Mouse (Mus musculus) frontal cortex, postnatal 25 days (tissue): ENCODE measurements around the gene Gm867.

Experiments
- DNase-seq, 2 experiments: peaks; one replicate each; pipeline ENCODE4 v3.0.0; 2022; ENCODE audit warnings: low spot score in 2 of 2

The Gm867 gene

DNA sequence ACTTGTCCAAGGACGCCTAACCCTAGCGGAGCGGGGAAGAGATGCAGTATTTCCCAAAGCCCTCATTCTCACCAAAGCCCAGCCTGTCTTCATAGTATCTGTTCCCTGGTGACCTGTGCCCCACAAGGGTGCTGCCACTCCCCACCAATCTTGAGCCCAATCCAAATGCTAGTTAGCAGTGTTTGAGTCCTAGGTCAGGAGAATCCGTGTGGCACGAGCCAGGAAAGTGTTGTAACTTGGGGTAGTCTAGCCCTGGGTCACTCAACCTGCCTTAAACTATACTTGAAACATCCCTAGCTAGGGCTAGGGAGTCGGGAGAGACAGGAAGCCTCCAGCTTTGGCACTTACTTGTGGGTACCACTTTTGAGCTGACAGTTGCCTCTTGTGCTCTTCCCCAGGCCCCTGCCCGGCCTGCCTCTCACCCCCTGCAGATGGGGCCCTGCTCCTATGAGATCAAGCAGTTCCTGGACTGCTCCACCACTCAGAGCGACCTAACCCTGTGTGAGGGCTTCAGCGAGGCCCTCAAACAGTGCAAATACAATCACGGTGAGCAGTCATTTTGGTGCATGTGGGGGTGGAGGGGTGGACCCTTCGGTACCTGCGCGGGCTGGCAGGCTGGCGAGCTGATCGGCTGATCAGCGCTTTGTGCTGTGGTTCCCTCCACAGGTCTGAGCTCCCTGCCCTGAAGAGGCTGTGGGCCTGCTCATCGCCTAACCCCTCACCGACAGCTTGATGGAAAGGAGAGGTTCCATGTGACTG, 3.4 kb downstream of the Gm867 start:
- DNase-seq, result no peak

DNA sequence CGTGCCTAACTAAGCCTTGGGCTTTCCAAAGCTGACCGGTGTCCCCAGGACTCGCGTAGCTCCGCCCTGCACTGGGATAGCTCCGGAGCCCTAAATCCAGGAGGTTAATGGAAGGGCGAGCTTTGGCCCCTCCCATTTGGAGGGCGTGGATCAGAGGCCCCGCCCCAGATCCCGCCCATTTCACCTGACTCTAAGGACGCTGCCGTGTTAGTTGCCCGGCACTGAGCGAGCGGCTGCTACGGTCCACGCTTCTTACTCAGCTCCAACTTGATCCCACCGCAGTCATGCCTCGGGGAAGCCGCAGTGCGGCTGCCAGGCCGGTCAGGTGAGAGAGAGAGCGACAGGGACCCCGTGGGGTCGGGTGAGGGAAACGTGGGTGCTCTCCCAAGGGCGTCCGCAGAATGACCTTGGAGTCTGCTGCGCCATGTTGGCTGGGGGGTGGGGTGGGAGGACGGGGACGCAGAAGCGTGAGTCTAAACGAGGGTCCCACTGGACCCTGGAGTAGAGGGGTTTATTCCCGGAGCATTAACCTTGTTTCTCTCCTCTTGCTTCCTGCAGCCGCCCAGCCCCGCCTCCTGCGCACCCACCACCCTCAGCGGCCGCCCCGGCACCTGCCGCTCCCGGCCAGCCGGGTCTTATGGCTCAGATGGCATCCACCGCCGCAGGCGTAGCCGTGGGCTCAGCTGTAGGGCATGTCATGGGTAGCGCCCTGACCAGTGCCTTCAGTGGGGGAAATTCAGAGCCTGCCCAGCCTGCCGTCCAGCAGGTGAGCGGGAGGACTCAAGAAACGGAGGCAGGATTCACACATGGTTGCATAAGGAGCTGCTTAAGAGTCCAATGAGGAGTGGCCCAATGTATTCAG, 4.6 kb downstream of the Gm867 start, which contains the start of gene Mmp11:
Mmp11 (minus strand) TSS at position 817 of the 862 bp plus-strand sequence.
- DNase-seq, result peak; percentile 55 to 62

DNA sequence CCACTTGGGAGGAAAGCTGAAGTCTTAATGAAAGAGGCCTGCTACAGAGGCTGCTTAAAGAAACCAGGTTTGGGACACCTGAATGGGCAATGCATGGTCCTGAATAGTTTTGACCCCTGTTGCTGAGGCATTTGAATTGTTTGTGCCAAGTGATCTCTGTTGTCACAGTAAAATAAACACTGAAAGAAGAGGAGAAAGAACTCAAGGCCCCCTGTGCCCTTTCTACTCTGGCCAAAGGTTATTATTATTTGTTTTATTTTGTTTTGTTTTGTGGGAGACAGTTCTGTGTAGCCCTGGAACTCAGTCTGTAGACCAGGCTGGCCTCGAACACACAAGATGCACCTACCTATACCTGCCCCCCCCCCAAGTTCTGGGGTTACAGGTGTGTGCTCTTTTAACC, 5.5 kb downstream of the Gm867 start:
- DNase-seq, result no peak

DNA sequence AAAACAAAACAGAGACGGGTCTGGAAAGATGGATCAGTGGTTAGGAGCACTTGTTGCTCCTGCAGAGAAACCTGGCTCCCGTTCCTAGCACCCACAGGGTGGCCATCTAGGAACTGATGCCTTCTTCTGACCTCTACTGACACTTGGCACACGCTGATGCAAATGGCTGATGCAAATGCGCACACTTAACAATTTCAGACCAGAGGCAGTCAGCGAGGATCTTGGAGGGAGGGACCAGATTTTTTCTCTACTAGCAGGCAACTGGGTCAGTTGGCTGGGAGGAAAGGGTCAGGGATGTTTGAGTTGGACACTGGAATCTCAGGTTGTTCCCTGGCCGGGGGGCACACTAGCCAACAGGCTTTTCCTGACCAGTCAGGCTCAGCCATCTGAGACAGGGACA, 7.6 kb downstream of the Gm867 start, which contains the start of gene Chchd10:
Chchd10 (plus strand) TSS at position 240 of the 400 bp plus-strand sequence.
- no peak for DNase-seq

DNA sequence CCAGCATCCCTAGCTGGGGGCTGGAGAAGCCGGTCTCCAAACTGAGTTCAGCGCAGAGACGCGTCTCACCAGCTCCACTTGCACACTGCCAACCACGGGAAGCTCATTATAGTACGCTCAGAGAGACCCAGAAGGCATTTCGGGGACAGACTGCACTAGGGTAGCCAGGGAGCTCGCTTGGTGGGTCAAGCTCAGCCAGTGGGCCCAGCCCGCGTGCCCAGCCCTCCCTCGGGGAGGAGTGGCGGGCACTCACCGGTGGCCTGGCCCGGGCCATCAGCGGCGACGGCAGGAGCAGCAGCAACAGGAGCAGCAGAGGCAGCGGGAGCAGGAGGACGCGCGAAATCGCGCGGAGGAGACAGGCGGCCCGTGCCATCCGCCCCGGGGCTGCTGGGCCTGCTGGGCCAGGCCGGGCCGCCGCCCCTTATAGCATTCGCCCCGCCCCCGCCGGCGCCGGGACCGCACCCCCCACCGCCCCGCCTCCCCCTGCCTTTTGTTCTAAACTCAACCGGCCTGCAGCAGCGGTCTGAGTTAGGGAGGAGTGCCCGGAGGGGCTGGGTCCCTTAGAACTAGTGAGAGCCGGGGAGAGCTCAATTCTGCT, 8.3 kb downstream of the Gm867 start:
- DNase-seq, result no peak

DNA sequence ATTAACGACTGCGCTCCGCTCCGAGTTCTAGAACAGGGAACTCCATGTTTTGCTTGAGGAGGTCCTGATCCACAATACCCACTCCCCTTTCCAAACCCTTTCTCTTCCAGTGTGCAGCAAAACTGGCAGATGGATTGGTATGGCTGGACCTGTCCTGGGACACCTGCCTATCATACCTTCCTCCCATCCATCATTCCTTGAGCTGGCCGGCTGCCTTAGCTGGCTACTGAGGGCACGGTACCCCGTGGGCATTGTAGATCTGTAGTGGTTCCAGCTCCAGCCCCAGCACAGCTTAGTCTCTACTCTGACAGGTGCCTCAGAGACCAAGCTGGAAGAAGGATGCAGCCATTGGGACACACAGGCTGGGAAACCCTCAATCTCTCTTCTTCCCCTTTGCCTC, 9.2 kb downstream of the Gm867 start:
- DNase-seq, result no peak

DNA sequence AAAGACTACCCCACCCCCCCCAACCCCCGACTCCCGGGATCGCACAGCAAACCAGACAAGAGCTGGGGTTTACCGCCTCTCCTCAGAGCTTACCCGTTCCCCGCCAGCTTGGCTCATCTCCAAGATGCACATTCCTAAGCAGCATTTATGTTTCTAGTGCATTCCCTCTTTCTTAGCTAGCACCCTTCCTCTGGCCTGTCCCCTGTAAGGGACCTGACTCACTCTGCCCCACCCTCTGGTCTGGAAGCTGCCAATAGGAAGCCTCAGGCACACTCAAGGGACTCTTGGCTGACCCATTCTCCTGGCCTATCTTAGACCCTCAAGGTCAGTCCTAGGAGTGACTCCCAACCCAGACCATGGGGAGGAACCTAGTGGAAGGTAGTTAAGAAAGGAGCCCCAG, 10.2 kb downstream of the Gm867 start:
- DNase-seq, result no peak

DNA sequence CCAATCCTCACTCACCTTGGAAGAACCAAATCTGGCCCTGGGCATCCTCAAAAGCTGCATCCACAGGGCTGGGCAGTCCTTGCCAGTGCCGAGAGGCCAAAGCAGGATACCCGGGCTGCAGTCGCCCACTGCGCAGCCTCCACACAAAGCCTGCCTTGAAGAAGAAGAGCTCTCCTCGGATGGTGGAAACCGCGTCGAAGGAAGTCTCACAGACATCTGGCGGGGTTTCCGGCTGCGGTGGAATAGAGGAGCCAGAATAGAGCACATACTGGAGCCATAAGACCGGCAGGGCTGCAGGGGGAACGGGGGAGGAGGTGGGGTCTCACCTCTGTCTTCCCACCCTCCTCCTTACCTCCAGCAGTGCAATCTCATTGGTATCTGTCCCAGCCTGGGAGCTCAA, 14.1 kb downstream of the Gm867 start:
- DNase-seq, result no peak

DNA sequence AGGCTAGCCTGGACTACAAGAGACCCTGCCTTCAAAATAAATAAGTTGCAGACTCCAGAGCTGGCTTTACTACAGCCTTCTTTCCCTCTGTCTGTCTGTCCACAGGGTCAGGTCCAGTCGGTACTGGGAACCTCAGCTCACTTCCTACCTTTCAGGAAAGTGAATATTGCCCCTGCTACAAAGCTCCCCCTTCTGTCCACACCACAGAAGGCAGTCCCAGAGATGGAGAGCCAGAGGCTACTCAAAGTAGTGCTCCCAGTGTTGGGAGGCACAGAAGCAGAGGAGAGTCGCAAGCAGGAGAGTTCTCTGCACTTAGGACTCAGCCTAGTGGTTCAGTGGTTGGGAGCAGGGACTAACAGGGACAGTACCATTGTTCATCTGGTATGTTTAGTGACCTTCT, 16.1 kb downstream of the Gm867 start:
- no peak for DNase-seq

DNA sequence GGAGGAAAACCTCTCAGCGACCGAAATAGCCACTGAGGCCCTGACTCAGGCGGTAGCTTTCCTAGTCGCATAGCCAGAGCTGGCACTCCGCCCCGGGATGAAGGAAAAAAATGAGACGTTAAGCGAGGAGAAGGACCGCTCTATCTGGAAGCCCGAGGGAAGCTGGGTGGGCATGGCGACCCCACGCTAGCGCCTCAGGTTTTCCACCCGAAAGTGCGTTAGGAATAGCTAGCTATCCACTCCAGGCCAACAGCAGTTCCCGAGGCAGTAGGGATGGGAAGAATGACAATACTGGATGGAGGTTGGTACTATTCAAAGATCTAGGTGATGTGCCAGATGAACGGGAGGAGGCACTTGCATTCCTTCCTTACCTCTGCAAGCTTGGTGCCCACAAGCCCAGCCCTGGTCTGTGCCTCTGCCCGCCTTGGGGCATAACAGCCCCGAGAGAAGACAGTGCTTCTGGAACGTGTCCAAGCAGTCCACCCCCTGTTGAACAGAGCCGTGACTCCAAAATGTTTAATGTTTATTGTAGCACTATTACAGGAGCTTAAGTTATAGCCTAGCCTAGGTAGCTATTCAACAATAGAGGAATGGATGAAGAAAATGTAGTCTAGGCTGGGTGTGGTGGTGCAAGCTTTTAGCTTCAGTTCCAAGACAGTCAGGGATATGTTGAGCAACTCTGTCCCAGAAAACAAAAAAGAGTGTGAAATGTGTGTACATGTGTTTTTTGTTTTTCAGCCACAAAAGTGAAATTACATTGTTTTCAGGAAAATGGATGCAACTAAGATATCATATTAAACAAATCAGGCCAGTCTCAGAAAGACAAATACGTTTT, 18.5 kb downstream of the Gm867 start:
- no peak for DNase-seq

DNA sequence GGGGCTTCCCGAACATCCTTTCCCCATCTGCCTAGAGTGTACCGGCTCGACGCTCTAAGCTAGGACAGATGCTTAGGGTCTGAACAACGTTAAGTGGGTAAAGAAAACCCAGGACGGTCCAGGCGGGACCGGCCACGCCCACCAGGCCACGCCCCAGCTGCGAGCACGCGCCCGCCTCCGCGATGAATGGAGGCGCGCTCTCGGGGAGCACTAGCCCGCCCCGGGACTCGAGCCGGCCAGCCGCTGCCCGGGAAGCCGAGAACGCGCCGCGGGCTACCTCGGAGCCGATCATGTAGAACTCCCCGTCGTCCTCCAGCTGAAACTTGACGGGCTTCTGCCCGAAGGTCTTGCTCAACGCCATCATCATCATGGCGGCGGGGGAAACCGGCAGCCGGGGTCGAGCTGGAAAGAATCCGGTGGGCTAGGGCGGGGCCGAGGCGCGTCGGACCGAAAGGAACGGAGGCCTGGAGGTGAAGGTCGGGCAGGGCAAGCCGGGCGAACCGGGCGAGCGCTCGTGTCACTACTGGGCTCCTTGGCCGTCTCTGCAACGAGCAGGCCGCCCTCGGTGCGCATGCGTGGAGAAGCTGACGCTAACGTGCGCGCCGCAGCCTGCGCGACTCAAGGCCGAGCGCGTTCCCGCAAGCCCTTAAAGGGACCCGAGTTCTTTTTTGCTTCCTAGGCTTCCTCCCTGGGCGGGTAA, 19.3 kb downstream of the Gm867 start, which contains the start of gene Smarcb1:
Smarcb1 (minus strand) TSS at position 592 of the 700 bp plus-strand sequence.
- peak; percentile 90 to 94 for DNase-seq

DNA sequence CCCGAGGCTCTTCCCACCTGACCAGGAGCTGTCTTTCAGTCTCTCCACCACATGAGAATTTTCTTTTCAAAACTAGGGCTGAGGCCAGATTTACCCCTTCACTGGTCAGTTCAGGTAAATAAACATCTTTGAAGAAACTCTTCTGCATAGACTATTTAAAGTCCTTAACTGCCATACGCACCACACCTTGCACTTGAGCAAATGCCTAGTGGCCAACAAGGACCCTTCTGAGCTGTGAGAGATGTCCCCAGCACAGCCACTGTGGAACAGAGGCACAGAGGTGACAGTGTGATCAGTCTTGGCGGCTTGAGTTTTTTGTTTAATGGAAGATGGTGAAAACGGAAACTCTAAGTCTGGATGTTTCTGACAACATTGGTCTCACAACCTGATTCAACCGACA, 21.4 kb downstream of the Gm867 start:
- no peak for DNase-seq

DNA sequence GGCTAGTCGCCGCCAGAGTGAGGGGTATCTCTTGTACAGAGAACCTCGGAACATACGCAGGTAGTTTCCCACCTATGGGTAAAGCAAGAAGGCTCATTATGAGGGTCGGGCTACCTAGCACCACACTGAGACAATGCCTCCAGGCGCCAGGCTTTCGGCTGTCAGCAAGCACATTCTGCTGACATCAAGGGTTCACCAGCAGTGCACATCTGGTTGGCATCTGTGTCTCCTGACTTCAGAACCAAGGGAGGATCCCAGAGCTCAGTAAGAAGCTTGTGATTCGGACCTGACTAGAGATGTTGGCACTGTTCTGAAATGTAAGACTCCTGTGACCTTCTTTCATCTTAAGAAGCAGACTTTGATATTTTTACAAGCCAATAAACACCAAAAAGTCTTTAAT, 23.6 kb downstream of the Gm867 start:
- DNase-seq, result no peak

DNA sequence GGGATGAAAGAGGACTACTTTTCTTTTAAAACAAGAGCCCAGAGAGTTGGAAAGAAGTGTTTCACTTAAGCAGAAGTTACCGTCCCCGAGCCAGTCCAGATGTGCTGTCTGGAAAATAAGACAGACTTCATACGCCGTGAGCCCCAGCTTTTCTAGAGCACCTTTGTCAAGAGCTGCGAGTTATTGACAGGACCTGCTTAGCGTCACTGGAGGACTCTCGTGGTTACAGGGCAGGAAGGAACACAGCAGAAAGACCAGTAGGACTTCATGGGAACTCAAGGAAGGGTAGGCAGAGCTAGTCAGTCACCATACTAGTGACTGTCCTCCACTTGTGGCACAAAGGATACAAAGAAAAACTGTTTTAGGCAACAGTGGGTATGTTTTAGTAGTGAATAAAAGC, 24.9 kb downstream of the Gm867 start:
- DNase-seq, result no peak

DNA sequence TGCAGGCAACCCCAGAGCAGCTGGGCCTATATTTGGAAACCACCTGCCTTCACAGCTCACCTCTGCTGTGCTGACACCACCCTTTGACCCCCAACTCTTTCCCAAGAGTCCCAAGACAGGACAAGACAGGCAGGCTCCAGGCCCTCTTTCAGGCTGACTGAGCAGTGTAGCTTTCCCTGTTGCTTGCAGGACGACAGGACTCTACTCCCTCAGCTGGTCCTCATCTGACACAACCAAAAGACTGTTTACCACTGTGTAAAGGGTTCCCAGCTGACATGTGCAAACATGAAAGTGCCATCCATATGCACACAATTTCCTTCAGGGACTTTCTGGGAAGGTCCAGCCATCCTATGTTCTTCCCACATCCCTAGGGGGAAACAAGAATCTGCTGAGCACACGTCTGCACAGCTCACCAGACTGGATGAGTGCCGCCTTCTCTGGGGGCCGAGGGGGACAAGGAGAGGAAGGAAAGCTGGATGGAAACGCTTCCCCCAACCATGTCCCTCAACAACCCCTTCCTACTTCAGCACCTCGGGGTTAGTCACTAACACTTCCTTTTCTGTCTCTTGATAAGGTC, 27.4 kb downstream of the Gm867 start:
- no peak for DNase-seq

DNA sequence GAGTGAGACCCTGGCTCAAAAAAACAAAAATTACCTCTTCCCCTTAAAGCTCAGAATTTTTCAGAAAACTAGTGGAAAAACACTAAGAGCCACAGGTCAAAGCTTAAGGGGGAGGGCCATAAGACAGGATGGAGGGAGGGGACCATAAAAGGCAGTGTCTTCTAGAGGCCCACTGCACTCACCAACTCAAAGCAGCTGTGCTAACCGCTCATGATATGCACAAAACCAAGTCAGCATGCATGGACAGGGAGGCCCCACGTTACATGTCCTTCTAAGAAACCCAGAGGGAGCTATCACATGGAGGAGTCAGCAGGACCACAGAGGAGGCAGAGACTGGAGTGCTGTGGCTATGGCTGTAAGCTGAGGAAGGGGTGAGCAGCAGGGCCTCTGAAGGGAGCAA, 29.8 kb downstream of the Gm867 start:
- DNase-seq, result no peak

DNA sequence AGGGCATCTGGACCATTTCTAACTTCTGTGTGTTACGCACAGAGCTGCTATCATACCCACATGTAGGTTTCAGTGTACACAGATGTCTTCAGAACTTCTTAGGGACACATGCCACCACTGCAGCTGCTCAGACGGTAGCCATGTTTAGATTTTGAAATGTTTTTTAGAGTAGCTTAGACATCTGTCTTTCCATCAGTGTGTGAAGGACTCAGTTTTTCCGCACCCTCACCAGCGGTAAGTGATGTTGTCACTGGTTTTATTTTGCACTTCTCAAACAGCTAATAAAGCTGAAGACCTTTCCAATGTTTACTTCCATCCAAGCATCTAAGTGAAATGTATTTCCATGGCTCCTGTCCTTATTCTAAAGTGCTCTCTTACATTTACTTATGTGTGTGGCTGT, 33.6 kb downstream of the Gm867 start:
- DNase-seq, result no peak

DNA sequence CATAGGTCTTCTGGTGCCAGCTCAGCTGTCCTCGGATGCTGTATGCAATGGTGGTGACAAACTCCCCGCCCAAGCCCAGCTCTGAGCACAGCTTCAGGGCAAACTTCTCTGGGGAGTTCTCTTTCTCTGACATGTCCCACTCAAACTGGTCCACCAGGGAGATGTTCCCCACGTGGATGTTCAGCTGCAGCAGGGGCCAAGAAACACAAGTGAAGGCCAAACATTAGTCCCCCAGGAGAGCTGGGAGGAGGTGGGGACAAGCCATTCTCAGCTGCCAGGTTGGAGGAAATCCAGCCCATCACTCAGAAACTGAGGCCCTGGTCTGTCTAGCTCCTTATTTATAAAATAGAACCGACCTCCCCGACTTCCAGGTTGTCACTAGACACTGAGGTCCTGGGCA, 36.1 kb downstream of the Gm867 start:
- DNase-seq, result no peak

DNA sequence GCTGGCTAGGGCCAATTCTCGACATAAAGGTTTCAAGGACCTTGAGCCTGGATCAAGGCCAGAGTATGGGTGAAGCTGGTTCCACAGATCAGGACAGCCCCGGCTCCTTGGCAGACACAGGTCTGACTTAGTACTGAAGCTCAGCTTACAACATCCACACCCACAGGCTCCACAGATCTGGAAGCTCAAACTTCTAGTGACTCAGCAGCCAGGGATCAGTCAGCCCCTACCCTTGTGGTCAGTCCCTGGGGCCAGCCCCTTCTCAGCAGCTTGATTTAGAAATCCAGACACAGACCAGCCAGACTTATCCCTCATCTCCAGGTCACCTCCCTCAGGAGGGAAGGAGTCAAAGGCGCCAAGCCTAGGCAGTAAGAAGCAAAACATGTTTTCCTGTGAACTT, 41.6 kb downstream of the Gm867 start:
- no peak for DNase-seq

DNA sequence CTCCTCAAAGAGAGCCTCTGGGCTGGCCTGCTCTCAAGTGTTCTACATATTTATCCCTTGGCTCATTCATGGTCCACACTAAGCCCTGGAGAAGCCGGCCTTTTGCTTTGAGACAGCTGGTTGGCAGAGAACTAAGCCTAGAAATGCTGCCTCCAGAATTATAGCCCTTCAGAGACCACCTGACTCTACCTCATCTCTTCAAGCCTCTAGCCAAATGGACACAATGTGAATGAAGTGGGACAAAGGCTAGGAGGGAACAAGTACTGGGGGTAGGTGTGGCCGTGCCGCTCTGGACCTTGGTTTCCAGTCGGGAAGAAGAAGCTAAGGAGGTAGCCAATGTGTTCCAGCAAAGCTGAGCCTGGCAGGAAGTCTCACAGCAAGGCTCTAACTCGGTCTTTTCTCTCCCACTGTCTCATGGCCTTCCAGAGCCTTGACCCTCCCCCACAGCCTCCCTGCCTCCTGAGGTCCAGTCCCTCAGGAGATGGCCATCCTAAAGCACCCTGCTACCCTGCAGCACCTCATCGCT, 42.4 kb downstream of the Gm867 start:
- DNase-seq, result no peak
